Mouse (Mus musculus) T-cell, adult 2 months (primary cell): ENCODE results near the gene Urad.

Experiments used
- DNase-seq: peaks from one replicate; pipeline ENCODE4 v3.0.0; 2022; ENCODE audit warnings: low spot score

Gene Urad

GRCm38 (mm10) chr5:147300917-147301780 is 21.1 kb downstream of the Urad start:
- DNase-seq, result no peak

GRCm38 (mm10) chr5:147300001-147300363 is 22.3 kb downstream of the Urad start:
- DNase-seq, result no peak

- peak; percentile 21 for DNase-seq
Measured at GRCm38 (mm10) chr5:147299255-147300000, 22.8 kb downstream of the Urad start.

- DNase-seq, result no peak
Measured at GRCm38 (mm10) chr5:147297249-147297648, 25.0 kb downstream of the Urad start.

GRCm38 (mm10) chr5:147294121-147294520 is 28.1 kb downstream of the Urad start:
- DNase-seq, result no peak

- DNase-seq, result peak; percentile 49
Measured at GRCm38 (mm10) chr5:147293127-147293910, 28.9 kb downstream of the Urad start.

- DNase-seq, result no peak
Measured at GRCm38 (mm10) chr5:147292506-147293120, 29.6 kb downstream of the Urad start.

- no peak for DNase-seq
Measured at GRCm38 (mm10) chr5:147291764-147292505, 30.3 kb downstream of the Urad start.

GRCm38 (mm10) chr5:147284365-147284764 is 37.9 kb downstream of the Urad start:
- DNase-seq, result no peak

- DNase-seq, result no peak
Measured at GRCm38 (mm10) chr5:147277547-147277925, 44.7 kb downstream of the Urad start.

- DNase-seq, result no peak
Measured at GRCm38 (mm10) chr5:147276701-147277546, 45.3 kb downstream of the Urad start.

GRCm38 (mm10) chr5:147275761-147276160 is 46.5 kb downstream of the Urad start:
- no peak for DNase-seq

- no peak for DNase-seq
Measured at GRCm38 (mm10) chr5:147274174-147275141, 47.8 kb downstream of the Urad start.

- DNase-seq, result no peak
Measured at GRCm38 (mm10) chr5:147272808-147273345, 49.4 kb downstream of the Urad start.

- no peak for DNase-seq
Measured at GRCm38 (mm10) chr5:147272046-147272807, 50.0 kb downstream of the Urad start.

GRCm38 (mm10) chr5:147270673-147271655 is 51.3 kb downstream of the Urad start:
- DNase-seq, result no peak
